Mouse (Mus musculus): ENCODE results near the gene Fto. TPM values are rescaled to one million over a fixed set of nuclear protein-coding genes. Genes with fewer than 3 reads are reported as not detected.

Gene Fto
- total and polyA plus RNA-seq, 3 experiments: 8.4 to 43.2 (median 15.7) TPM

DNA sequence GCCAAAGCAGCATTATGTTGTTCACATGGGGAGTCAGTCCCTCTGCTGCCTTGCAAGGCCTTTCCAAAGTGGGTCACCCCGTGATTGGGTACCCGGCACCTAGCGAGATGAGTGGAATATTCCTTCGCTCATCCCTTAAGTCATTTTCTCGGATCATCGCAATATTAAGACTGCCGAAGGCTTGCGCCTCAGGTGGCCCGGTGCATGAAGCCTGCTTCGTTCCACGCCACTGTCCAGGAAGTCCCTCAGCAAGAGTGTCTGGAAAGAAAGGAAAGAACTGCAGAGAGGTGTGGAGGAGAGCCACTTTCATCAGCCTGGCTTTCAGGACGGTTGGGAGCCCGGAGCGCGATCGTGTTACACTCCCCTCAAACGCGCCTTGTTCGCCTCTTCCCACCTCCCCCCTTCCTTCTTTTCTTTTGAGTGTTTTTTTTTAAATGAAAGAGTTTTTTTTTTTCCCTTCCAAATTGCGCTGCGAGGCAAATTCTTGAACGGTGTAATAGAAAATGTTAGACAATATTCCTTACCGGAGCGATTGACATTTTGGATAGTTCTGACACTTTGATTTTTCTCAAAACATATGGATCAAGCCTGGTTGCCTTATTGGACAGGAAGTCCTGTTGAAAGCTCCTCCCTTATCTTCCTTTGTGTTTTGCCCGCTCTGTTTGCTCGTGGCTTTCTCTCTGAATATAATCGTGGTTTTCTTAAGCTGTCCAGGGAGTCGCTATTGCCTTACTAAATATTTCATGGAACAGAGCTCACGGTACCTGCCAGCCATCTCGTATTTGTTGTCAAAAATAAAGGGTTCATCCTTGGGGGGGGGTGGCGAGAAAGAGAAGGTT, 399.6 kb downstream of the Fto start:
- Histone ChIP-seq H3K4me1 (ENCODE audit: control insufficient read depth in 1 of 2, insufficient read depth in 2 of 2) (no peaks in the 10 kb centered on the region), H3K27me3 (replicated peaks) (no peaks in the 10 kb centered on the region), H3K36me3 (replicated peaks in 1 of 2; ENCODE audit: control insufficient read depth in 1 of 2, insufficient read depth in 1 of 2, low read length in 1 of 2) (no peaks in the 10 kb centered on the region), H3K9me3 (replicated peaks; ENCODE audit: low read length) (peaks cover 50% of the 10 kb centered on the region), H3K27ac (ENCODE audit: insufficient read depth, low read depth) (no peak overlapping the region), H3K4me2 (ENCODE audit: insufficient read depth, low read depth, poor library complexity, severe bottlenecking) (no peak overlapping the region), H3K4me3 (replicated peaks in 1 of 3; ENCODE audit: low read depth in 2 of 3, low read length in 2 of 3, poor library complexity in 1 of 3) (no peak overlapping the region), H3K9ac (ENCODE audit: insufficient read depth, low read depth) (no peak overlapping the region), H3K79me2 (replicated peaks; ENCODE audit: control insufficient read depth, extremely low read depth, insufficient read depth, poor library complexity, severe bottlenecking) (no peaks in the 10 kb centered on the region)
- no peak for DNase-seq (ENCODE audit: extremely low read depth)
- in situ Hi-C loops (cut with MboI; ENCODE audit: low pct_ligation_motif_present, low pct_unique_long_range_greater_than_20kb, low sequenced_read_pairs): no loop called here
- no peak for TF ChIP-seq UBTF (IDR thresholded peaks at IDR 0.05; ENCODE audit: low read depth, low read length)
- TF ChIP-seq ZKSCAN1 (IDR thresholded peaks at IDR 0.05; ENCODE audit: borderline replicate concordance, low read depth, low read length): no peak
- TF ChIP-seq ZC3H11A (IDR thresholded peaks at IDR 0.05; ENCODE audit: low read depth, low read length): no peak
- dilution Hi-C loops (cut with MboI; ENCODE audit: extremely low pct_ligation_motif_present, extremely low pct_unique_long_range_greater_than_20kb, low sequenced_read_pairs): no loop called here

- no peaks in the 10 kb centered on the region for H3K36me3 ChIP-seq (replicated peaks in 1 of 2; ENCODE audit: control insufficient read depth in 1 of 2, insufficient read depth in 1 of 2, low read length in 1 of 2)
- H3K27ac ChIP-seq (ENCODE audit: insufficient read depth, low read depth): no peak overlapping the region
- H3K9me3 ChIP-seq (replicated peaks; ENCODE audit: low read length): peaks cover 48% of the 10 kb centered on the region
- H3K9ac ChIP-seq (ENCODE audit: insufficient read depth, low read depth): no peak overlapping the region
- DNase-seq (ENCODE audit: extremely low read depth): no peak
- no peaks in the 10 kb centered on the region for H3K27me3 ChIP-seq (replicated peaks)
- TF ChIP-seq ZKSCAN1 (IDR thresholded peaks at IDR 0.05; ENCODE audit: borderline replicate concordance, low read depth, low read length): no peak
- TF ChIP-seq CHD1 (IDR thresholded peaks at IDR 0.05; ENCODE audit: low read depth, low read length): no peak
- no peak for TF ChIP-seq MAFK (IDR thresholded peaks at IDR 0.05; ENCODE audit: insufficient replicate concordance, low read length)
- TF ChIP-seq POLR2AphosphoS2 (IDR thresholded peaks at IDR 0.05; ENCODE audit: low read depth, low read length): no peak
- no peak for TF ChIP-seq USF2 (conservative IDR thresholded peaks at IDR 0.05; ENCODE audit: low read depth, low read length)
- in situ Hi-C loops (cut with MboI; ENCODE audit: low pct_ligation_motif_present, low pct_unique_long_range_greater_than_20kb, low sequenced_read_pairs) (no loop called here), dilution Hi-C loops (cut with MboI; ENCODE audit: extremely low pct_ligation_motif_present, extremely low pct_unique_long_range_greater_than_20kb, low sequenced_read_pairs) (no loop called here)
- H3K4me2 ChIP-seq (ENCODE audit: insufficient read depth, low read depth, poor library complexity, severe bottlenecking): no peak overlapping the region
- H3K4me3 ChIP-seq (replicated peaks in 1 of 3; ENCODE audit: low read depth in 2 of 3, low read length in 2 of 3, poor library complexity in 1 of 3): no peak overlapping the region
- no peaks in the 10 kb centered on the region for H3K79me2 ChIP-seq (replicated peaks; ENCODE audit: control insufficient read depth, extremely low read depth, insufficient read depth, poor library complexity, severe bottlenecking)
- no peaks in the 10 kb centered on the region for H3K4me1 ChIP-seq (ENCODE audit: control insufficient read depth in 1 of 2, insufficient read depth in 2 of 2)
Observed at GRCm38 (mm10) chr8:91713677-91714312, 400.5 kb downstream of the Fto start.

DNA sequence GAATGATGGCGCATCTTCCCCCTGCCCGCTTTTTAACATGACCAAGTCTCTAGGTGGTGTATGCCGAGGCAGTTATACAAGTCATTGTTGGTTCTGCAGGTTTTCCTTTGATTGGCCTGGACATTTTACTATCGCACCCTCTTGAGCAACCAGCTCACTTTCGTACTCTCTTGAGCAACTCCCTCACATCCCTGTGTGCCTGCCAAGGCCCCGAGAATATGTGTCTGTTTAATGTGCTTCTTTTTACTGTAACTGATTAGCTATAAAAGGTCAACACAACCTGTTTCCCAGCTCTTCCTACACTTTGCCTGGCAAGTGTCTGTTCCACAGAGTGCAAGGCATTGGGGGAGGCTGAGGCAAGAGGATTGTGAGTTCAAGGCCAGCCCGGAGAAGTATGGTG, 401.4 kb downstream of the Fto start:
- dilution Hi-C loops (cut with MboI; ENCODE audit: extremely low pct_ligation_motif_present, extremely low pct_unique_long_range_greater_than_20kb, low sequenced_read_pairs): no loop called here
- in situ Hi-C loops (cut with MboI; ENCODE audit: low pct_ligation_motif_present, low pct_unique_long_range_greater_than_20kb, low sequenced_read_pairs): no loop called here
- DNase-seq (ENCODE audit: extremely low read depth): no peak

More for the DNA sequence above, 401.4 kb downstream of the Fto start:
- H3K27me3 ChIP-seq (replicated peaks): no peaks in the 10 kb centered on the region
- no peaks in the 10 kb centered on the region for H3K36me3 ChIP-seq (replicated peaks in 1 of 2; ENCODE audit: control insufficient read depth in 1 of 2, insufficient read depth in 1 of 2, low read length in 1 of 2)
- H3K27ac ChIP-seq (ENCODE audit: insufficient read depth, low read depth): no peak overlapping the region
- no peak overlapping the region for H3K9ac ChIP-seq (ENCODE audit: insufficient read depth, low read depth)
- no peaks in the 10 kb centered on the region for H3K4me1 ChIP-seq (ENCODE audit: control insufficient read depth in 1 of 2, insufficient read depth in 2 of 2)
- no peaks in the 10 kb centered on the region for H3K79me2 ChIP-seq (replicated peaks; ENCODE audit: control insufficient read depth, extremely low read depth, insufficient read depth, poor library complexity, severe bottlenecking)
- TF ChIP-seq EP300 (IDR thresholded peaks at IDR 0.05; ENCODE audit: low read length) (no peak), ETS1 (conservative IDR thresholded peaks at IDR 0.05; ENCODE audit: low read depth, low read length) (no peak), ZC3H11A (IDR thresholded peaks at IDR 0.05; ENCODE audit: low read depth, low read length) (no peak), RCOR1 (conservative IDR thresholded peaks at IDR 0.05; ENCODE audit: low read depth, low read length) (no peak), MXI1 (IDR thresholded peaks at IDR 0.05; ENCODE audit: low read depth, low read length) (no peak), JUN (IDR thresholded peaks at IDR 0.05; ENCODE audit: insufficient read depth, low read depth, low read length) (no peak), POLR2A (IDR thresholded peaks at IDR 0.05; ENCODE audit: low read depth, low read length) (no peak), MEF2A (IDR thresholded peaks at IDR 0.05; ENCODE audit: borderline replicate concordance, low read depth, low read length) (no peak), PAX5 (IDR thresholded peaks at IDR 0.05; ENCODE audit: low read length) (no peak), IRF4 (IDR thresholded peaks at IDR 0.05; ENCODE audit: low read depth, low read length) (no peak), BHLHE40 (IDR thresholded peaks at IDR 0.05; ENCODE audit: low read depth, low read length) (no peak), ZNF384 (IDR thresholded peaks at IDR 0.05; ENCODE audit: low read depth, low read length) (no peak), NRF1 (IDR thresholded peaks at IDR 0.05; ENCODE audit: low read depth, low read length) (no peak), USF1 (IDR thresholded peaks at IDR 0.05; ENCODE audit: low read depth, low read length) (no peak), TCF12 (IDR thresholded peaks at IDR 0.05; ENCODE audit: low read depth, low read length) (no peak), RAD21 (IDR thresholded peaks at IDR 0.05; ENCODE audit: low read depth, low read length) (no peak)
- peaks cover 53% of the 10 kb centered on the region for H3K9me3 ChIP-seq (replicated peaks; ENCODE audit: low read length)
- H3K4me3 ChIP-seq (replicated peaks in 1 of 3; ENCODE audit: low read depth in 2 of 3, low read length in 2 of 3, poor library complexity in 1 of 3): no peak overlapping the region
- H3K4me2 ChIP-seq (ENCODE audit: insufficient read depth, low read depth, poor library complexity, severe bottlenecking): no peak overlapping the region

All from CH12.LX (cell line).